Mouse (Mus musculus): ENCODE results near the gene Iqschfp. TPM values are rescaled to one million over a fixed set of nuclear protein-coding genes. Genes with fewer than 3 reads are reported as not detected.

The Iqschfp gene
- polyA plus RNA-seq, 1 experiment from 2014 or later, result not detected

DNA sequence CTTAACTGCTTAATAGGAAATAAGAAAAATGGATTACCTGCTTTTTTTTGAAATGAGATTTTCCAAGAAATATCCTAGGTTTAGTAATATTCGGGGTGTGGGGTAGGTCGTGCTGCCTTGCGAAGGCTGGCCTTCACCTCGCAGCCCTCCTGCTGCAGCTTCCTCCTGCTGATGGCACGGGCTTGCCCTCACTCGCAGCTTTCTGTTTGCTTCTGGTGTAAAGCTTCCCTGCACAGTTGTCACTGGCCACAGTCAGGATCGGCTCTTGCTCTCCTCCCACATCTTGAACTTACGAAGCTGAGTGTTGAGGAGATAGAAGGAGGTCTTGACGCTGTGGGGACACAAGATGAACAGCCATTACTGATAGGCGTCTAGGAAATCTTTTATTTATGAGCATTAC is 712.4 kb downstream of the Iqschfp start:
- ATAC-seq (ENCODE audit: low read depth), result no peak
- no peaks in the 10 kb centered on the region for H3K27me3 ChIP-seq (ENCODE audit: control insufficient read depth, insufficient read depth, low read depth, low read length)
- no peak overlapping the region for H3K4me3 ChIP-seq (ENCODE audit: low read length)
- WGBS, result 67% methylated on average over 10 of the region's 10 CpGs
- H3K9ac ChIP-seq (ENCODE audit: low read length), result no peak overlapping the region
- H3K36me3 ChIP-seq (ENCODE audit: control insufficient read depth, insufficient read depth, low read length), result no peaks in the 10 kb centered on the region
- H3K4me2 ChIP-seq (ENCODE audit: low read depth, low read length), result no peak overlapping the region
- H3K4me1 ChIP-seq (replicated peaks; ENCODE audit: control insufficient read depth, insufficient read depth, low read length), result peaks cover 7% of the 10 kb centered on the region; the same call in 1 of the 2 replicates
- no peak overlapping the region for H3K27ac ChIP-seq (ENCODE audit: low read length)
- H3K9me3 ChIP-seq (ENCODE audit: control insufficient read depth, low read length), result no peaks in the 10 kb centered on the region

- Histone ChIP-seq H3K9me3 (ENCODE audit: control insufficient read depth, low read length) (no peaks in the 10 kb centered on the region), H3K4me3 (ENCODE audit: low read length) (no peak overlapping the region), H3K9ac (ENCODE audit: low read length) (no peak overlapping the region), H3K4me1 (replicated peaks; ENCODE audit: control insufficient read depth, insufficient read depth, low read length) (peaks cover 7% of the 10 kb centered on the region; the same call in 1 of the 2 replicates), H3K4me2 (ENCODE audit: low read depth, low read length) (no peak overlapping the region), H3K27ac (ENCODE audit: low read length) (no peak overlapping the region), H3K36me3 (ENCODE audit: control insufficient read depth, insufficient read depth, low read length) (no peaks in the 10 kb centered on the region), H3K27me3 (ENCODE audit: control insufficient read depth, insufficient read depth, low read depth, low read length) (no peaks in the 10 kb centered on the region)
- ATAC-seq (ENCODE audit: low read depth), result no peak
- 86% methylated on average over 10 of the region's 10 CpGs for WGBS
Observed at GRCm38 (mm10) chr3:68604962-68605361, 712.9 kb downstream of the Iqschfp start.

DNA sequence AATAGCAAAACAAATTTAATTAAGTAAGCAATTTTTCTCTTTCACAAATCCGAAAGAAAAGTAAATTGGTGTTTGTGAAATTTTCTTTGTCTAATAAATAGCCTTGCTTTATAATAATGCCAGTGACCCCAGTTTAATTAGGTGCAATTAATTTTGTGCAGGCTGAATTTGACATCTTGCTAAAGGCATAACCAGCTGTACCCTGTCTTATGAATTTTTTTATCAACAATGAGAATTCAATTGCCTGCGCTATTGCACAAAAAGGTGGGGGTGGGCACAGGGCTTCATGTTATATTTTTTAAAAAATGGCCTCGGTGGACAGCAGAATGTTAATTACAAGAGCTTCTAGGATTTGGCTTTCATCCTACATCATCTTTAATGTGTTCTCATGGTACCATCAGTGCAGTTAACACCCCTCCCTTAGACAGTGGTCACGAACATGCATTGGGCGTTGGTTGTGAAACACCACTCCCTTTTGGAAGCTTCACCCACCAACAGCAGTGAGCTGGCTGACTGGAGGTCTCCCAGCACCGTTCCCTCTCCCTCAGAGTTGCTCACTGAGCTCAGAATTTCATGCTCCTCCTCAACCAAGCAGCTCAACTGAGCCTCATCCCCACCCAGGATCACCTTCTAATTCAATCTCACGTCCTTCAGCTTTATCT is 714.0 kb downstream of the Iqschfp start:
- Histone ChIP-seq H3K4me1 (replicated peaks; ENCODE audit: control insufficient read depth, insufficient read depth, low read length) (peaks cover 7% of the 10 kb centered on the region; the same call in 1 of the 2 replicates), H3K4me2 (ENCODE audit: low read depth, low read length) (no peak overlapping the region), H3K4me3 (ENCODE audit: low read length) (no peak overlapping the region), H3K27me3 (ENCODE audit: control insufficient read depth, insufficient read depth, low read depth, low read length) (no peaks in the 10 kb centered on the region), H3K27ac (ENCODE audit: low read length) (no peak overlapping the region), H3K9me3 (ENCODE audit: control insufficient read depth, low read length) (no peaks in the 10 kb centered on the region), H3K36me3 (ENCODE audit: control insufficient read depth, insufficient read depth, low read length) (no peaks in the 10 kb centered on the region), H3K9ac (ENCODE audit: low read length) (no peak overlapping the region)
- ATAC-seq (ENCODE audit: low read depth), result peak; percentile 84
- 62% methylated on average over 7 of the region's 7 CpGs for WGBS

GRCm38 (mm10) chr3:68606730-68607129 is 714.7 kb downstream of the Iqschfp start:
- 86% methylated on average over 8 of the region's 8 CpGs for WGBS
- Histone ChIP-seq H3K36me3 (ENCODE audit: control insufficient read depth, insufficient read depth, low read length) (no peaks in the 10 kb centered on the region), H3K9me3 (ENCODE audit: control insufficient read depth, low read length) (no peaks in the 10 kb centered on the region), H3K4me3 (ENCODE audit: low read length) (no peak overlapping the region), H3K4me1 (replicated peaks; ENCODE audit: control insufficient read depth, insufficient read depth, low read length) (peaks cover 7% of the 10 kb centered on the region; the same call in 1 of the 2 replicates), H3K27me3 (ENCODE audit: control insufficient read depth, insufficient read depth, low read depth, low read length) (no peaks in the 10 kb centered on the region), H3K27ac (ENCODE audit: low read length) (no peak overlapping the region), H3K4me2 (ENCODE audit: low read depth, low read length) (no peak overlapping the region), H3K9ac (ENCODE audit: low read length) (no peak overlapping the region)
- ATAC-seq (ENCODE audit: low read depth), result no peak

- no peak overlapping the region for H3K4me3 ChIP-seq (ENCODE audit: low read length)
- H3K4me2 ChIP-seq (ENCODE audit: low read depth, low read length), result no peak overlapping the region
- no peak for ATAC-seq (ENCODE audit: low read depth)
- H3K4me1 ChIP-seq (replicated peaks; ENCODE audit: control insufficient read depth, insufficient read depth, low read length), result peaks cover 7% of the 10 kb centered on the region; the same call in 1 of the 2 replicates
- H3K27me3 ChIP-seq (ENCODE audit: control insufficient read depth, insufficient read depth, low read depth, low read length), result no peaks in the 10 kb centered on the region
- no peaks in the 10 kb centered on the region for H3K9me3 ChIP-seq (ENCODE audit: control insufficient read depth, low read length)
- WGBS, result 86% methylated on average over 8 of the region's 8 CpGs
- no peaks in the 10 kb centered on the region for H3K36me3 ChIP-seq (ENCODE audit: control insufficient read depth, insufficient read depth, low read length)
- no peak overlapping the region for H3K9ac ChIP-seq (ENCODE audit: low read length)
- no peak overlapping the region for H3K27ac ChIP-seq (ENCODE audit: low read length)
Observed at GRCm38 (mm10) chr3:68607336-68607735, 715.3 kb downstream of the Iqschfp start.

- Histone ChIP-seq H3K4me3 (ENCODE audit: low read length) (no peak overlapping the region), H3K36me3 (ENCODE audit: control insufficient read depth, insufficient read depth, low read length) (no peaks in the 10 kb centered on the region), H3K4me1 (replicated peaks; ENCODE audit: control insufficient read depth, insufficient read depth, low read length) (peaks cover 3% of the 10 kb centered on the region; the same call in 1 of the 2 replicates), H3K27me3 (ENCODE audit: control insufficient read depth, insufficient read depth, low read depth, low read length) (no peaks in the 10 kb centered on the region), H3K9ac (ENCODE audit: low read length) (no peak overlapping the region), H3K9me3 (ENCODE audit: control insufficient read depth, low read length) (no peaks in the 10 kb centered on the region), H3K4me2 (ENCODE audit: low read depth, low read length) (no peak overlapping the region), H3K27ac (ENCODE audit: low read length) (no peak overlapping the region)
- ATAC-seq (ENCODE audit: low read depth), result no peak
- WGBS, result 77% methylated on average over 19 of the region's 19 CpGs
Observed at GRCm38 (mm10) chr3:68608848-68609497, 716.9 kb downstream of the Iqschfp start.

DNA sequence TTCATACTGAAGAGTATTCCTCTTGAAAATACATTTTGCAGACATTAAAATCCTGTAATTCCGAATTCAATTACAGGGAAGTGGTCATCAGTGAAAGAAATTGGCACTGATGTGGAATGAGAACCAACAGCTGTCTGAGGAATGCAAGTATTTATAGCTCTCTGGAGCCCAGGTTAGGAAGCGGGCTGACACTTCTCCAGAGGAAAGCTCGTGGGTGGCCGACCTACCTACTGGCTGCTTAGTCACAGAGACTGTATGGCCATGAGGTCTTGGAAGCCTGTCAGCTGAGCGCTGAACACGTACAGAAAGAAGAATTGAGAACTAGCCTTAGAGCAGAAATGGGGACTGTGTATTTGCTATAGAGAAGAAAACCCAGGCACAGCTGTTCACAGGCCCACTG is 718.0 kb downstream of the Iqschfp start:
- H3K4me1 ChIP-seq (replicated peaks; ENCODE audit: control insufficient read depth, insufficient read depth, low read length), result peaks cover 3% of the 10 kb centered on the region; the same call in 1 of the 2 replicates
- 48% methylated on average over 6 of the region's 6 CpGs for WGBS
- no peak for ATAC-seq (ENCODE audit: low read depth)

DNA sequence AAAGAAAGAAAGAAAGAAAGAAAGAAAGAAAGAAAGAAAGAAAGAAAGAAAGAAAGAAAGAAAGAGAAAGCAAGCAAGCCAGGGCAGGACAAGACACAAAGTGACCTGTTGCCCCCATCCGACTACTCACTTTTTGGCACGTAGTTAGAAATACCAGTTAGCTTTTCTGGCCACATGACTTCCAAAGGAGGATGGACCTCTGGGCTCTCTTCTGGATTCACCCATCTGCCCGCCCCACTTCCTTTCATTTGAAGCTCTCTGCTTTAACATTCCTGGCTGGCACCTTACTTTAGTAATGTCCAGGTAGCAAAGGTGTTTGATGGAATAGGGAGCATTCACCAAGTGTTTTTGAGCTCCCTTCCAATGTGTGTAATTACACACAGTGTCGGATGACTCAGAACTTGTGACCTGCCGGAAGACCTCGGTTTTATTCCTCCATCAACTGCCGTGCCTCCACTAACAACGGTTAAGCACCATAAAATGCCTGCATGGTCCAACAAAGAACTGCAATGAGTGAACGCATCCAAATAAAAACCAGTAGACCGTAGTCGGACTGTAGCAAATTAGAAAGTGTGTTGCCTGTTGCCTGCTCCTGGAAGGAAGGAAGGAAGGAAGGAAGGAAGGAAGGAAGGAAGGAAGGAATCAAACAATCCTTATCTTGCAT is 718.7 kb downstream of the Iqschfp start:
- Histone ChIP-seq H3K9ac (ENCODE audit: low read length) (no peak overlapping the region), H3K9me3 (ENCODE audit: control insufficient read depth, low read length) (no peaks in the 10 kb centered on the region), H3K27ac (ENCODE audit: low read length) (no peak overlapping the region), H3K4me2 (ENCODE audit: low read depth, low read length) (no peak overlapping the region), H3K36me3 (ENCODE audit: control insufficient read depth, insufficient read depth, low read length) (no peaks in the 10 kb centered on the region), H3K4me1 (replicated peaks; ENCODE audit: control insufficient read depth, insufficient read depth, low read length) (no peaks in the 10 kb centered on the region), H3K27me3 (ENCODE audit: control insufficient read depth, insufficient read depth, low read depth, low read length) (no peaks in the 10 kb centered on the region), H3K4me3 (ENCODE audit: low read length) (no peak overlapping the region)
- WGBS, result 86% methylated on average over 11 of the region's 11 CpGs
- no peak for ATAC-seq (ENCODE audit: low read depth)

More for the DNA sequence above, 718.0 kb downstream of the Iqschfp start:
- H3K36me3 ChIP-seq (ENCODE audit: control insufficient read depth, insufficient read depth, low read length), result no peaks in the 10 kb centered on the region
- no peak overlapping the region for H3K4me2 ChIP-seq (ENCODE audit: low read depth, low read length)
- H3K9me3 ChIP-seq (ENCODE audit: control insufficient read depth, low read length), result no peaks in the 10 kb centered on the region
- no peak overlapping the region for H3K4me3 ChIP-seq (ENCODE audit: low read length)
- no peaks in the 10 kb centered on the region for H3K27me3 ChIP-seq (ENCODE audit: control insufficient read depth, insufficient read depth, low read depth, low read length)
- H3K27ac ChIP-seq (ENCODE audit: low read length), result no peak overlapping the region
- H3K9ac ChIP-seq (ENCODE audit: low read length), result no peak overlapping the region

Measured in lung, embryonic 16.5 days (tissue).